Mouse (Mus musculus) forebrain, embryonic 16.5 days (tissue): Measurements from ENCODE around the gene Fto. TPM values are rescaled to one million over a fixed set of nuclear protein-coding genes. Genes with fewer than 3 reads are reported as not detected.

Experiments used
- ATAC-seq: fragments of 200-750 bp; cut with Nextera tagmentation; 2 replicates; pipeline ENCODE4 v1.8.0; 2017; ENCODE audit warnings: mild to moderate bottlenecking, moderate library complexity
- H3K27ac ChIP-seq: fragments of 300-500 bp; sonication (generic); 2 replicates; pipeline ENCODE4 v1.5.1; 2014; ENCODE audit warnings: low read length, control low read depth
- H3K27me3 ChIP-seq: fragments of 300-500 bp; sonication (generic); replicated peaks from 2 replicates; pipeline ENCODE4 v1.6.1; 2014; ENCODE audit warnings: low read length; ENCODE audit not compliant: control insufficient read depth, insufficient read depth
- H3K36me3 ChIP-seq: fragments of 300-500 bp; sonication (generic); 2 replicates; pipeline ENCODE4 v1.6.1; 2014; ENCODE audit not compliant: control insufficient read depth, insufficient read depth
- H3K4me1 ChIP-seq: fragments of 300-500 bp; sonication (generic); replicated peaks from 2 replicates; pipeline ENCODE4 v1.6.1; 2014; ENCODE audit warnings: low read length; ENCODE audit not compliant: control insufficient read depth, insufficient read depth
- H3K4me2 ChIP-seq: fragments of 300-500 bp; sonication (generic); 2 replicates; pipeline ENCODE4 v1.6.1; 2014; ENCODE audit warnings: mild to moderate bottlenecking, low read length, control low read depth
- H3K4me3 ChIP-seq: fragments of 300-500 bp; sonication (generic); replicated peaks from 2 replicates; pipeline ENCODE4 v1.5.1; 2014; ENCODE audit warnings: mild to moderate bottlenecking, low read length, control low read depth
- H3K9ac ChIP-seq: fragments of 300-500 bp; sonication (generic); replicated peaks from 2 replicates; pipeline ENCODE4 v1.6.1; 2014; ENCODE audit warnings: low read depth, low read length, control low read depth
- H3K9me3 ChIP-seq: fragments of 300-500 bp; sonication (generic); 2 replicates; pipeline ENCODE4 v1.6.1; 2016; ENCODE audit warnings: low read length; ENCODE audit not compliant: control insufficient read depth
- WGBS: fragments of 180-500 bp; shearing (Covaris S2); extraction: QIAGEN DNeasy Blood & Tissue Kit; methylation state at CpG from one replicate; pipeline ENCODE4 v1.1.7; 2014; 5-methylcytosine and 5-hydroxymethylcytosine counted together
- polyA plus RNA-seq: library from polyadenylated mRNA; unstranded; fragments of >200 nt; fragmentation: Nextera tagmentation; extraction: Ambion mirVana; gene quantifications from 2 replicates; pipeline ENCODE4 v1.2.1, GENCODE M21; 2015

Gene Fto
- polyA plus RNA-seq, 1 experiment from 2014 or later = 132 TPM

DNA sequence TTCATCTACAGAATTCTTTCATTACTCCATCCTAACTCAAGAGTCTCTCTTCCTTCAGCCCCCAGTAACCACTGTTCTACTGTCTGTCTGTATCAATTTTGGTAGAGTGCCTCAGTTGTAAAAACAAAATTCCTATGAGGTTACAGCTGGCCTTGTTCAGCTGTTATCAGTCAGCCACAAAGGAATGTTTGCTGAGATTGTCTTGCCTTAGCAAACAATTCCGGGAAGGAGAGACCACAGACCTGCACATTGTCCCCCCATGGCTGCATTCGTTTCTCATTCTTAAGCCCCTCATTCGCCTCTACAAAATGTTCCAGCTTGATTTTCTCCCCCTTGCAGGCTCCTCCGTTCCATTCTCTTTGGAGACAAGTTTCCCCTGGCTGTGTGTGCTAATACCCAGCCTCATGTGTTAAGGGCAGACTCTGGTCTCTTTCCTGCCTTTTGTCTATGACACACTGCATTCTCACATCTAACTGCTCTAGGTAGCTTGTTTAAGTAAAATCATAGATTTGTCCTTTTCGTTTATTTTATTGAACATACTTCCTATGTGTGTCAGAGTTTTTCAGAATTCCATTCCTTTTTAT lies 111.3 kb downstream of the Fto start:
- Histone ChIP-seq H3K27ac (no peak overlapping the region), H3K4me2 (no peak overlapping the region), H3K36me3 (no peaks in the 10 kb centered on the region), H3K4me1 (no peaks in the 10 kb centered on the region), H3K9ac (no peak overlapping the region), H3K4me3 (no peak overlapping the region), H3K27me3 (no peaks in the 10 kb centered on the region), H3K9me3 (no peaks in the 10 kb centered on the region)
- 89% methylated on average over 5 of the region's 5 CpGs for WGBS
- no peak for ATAC-seq

DNA sequence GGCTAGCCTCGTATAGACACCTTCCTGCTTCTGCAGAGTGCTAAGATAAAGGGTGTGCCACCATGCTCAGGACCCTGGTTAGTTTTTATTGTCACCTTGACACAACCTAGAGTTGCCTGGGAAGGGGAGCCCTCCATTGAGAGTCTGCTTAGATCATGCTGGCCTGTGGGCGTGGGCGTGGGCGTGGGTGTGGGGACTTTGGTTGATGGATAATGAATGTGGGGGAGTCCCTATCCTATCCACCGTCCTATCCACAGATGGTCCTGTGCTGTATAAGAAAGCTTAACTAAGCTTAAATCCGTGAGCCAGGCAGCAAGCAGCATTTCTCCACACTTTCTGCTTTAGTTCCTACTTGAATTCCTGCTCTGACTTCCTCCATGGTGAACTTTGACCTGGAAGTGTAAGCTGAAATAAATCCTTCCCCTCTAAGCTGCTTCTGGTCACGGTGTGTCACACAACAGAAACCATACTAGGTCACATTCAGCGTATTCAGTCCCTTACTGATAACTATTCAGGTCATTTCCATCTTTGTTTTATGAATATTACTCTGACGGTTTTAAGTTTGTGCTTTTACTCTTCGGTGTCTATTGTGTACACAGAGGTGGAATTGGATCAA lies 112.0 kb downstream of the Fto start:
- H3K4me2 ChIP-seq = no peak overlapping the region
- WGBS = 91% methylated on average over 10 of the region's 10 CpGs
- no peaks in the 10 kb centered on the region for H3K4me1 ChIP-seq
- no peak overlapping the region for H3K27ac ChIP-seq
- no peak overlapping the region for H3K4me3 ChIP-seq
- ATAC-seq = no peak
- no peaks in the 10 kb centered on the region for H3K36me3 ChIP-seq
- H3K9me3 ChIP-seq = no peaks in the 10 kb centered on the region
- H3K9ac ChIP-seq = no peak overlapping the region
- no peaks in the 10 kb centered on the region for H3K27me3 ChIP-seq

DNA sequence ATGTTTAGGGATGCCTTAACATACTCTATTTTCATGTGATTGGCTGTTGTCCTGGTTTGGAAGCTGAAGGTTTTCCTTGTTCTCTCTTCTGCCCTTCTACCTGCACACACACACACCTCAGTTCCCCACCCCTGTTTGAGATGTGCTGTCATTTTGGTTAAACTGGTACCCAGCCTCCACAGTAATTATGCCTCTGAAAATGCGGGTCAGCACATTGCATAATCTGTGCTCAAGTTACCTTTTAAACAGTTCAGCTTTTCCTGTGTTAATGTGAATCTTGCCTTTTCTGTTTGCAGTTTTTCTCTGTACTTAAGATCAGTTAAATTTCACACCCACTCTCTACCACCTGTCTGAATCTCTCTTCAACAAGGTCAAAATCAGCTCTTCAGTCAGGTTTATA lies 113.2 kb downstream of the Fto start:
- Histone ChIP-seq H3K4me1 (no peaks in the 10 kb centered on the region), H3K4me2 (no peak overlapping the region), H3K9me3 (no peaks in the 10 kb centered on the region), H3K9ac (no peak overlapping the region), H3K4me3 (no peak overlapping the region), H3K27me3 (no peaks in the 10 kb centered on the region), H3K36me3 (no peaks in the 10 kb centered on the region), H3K27ac (no peak overlapping the region)
- ATAC-seq = no peak
- WGBS = 74% methylated on average over 1 of the region's 1 CpGs

DNA sequence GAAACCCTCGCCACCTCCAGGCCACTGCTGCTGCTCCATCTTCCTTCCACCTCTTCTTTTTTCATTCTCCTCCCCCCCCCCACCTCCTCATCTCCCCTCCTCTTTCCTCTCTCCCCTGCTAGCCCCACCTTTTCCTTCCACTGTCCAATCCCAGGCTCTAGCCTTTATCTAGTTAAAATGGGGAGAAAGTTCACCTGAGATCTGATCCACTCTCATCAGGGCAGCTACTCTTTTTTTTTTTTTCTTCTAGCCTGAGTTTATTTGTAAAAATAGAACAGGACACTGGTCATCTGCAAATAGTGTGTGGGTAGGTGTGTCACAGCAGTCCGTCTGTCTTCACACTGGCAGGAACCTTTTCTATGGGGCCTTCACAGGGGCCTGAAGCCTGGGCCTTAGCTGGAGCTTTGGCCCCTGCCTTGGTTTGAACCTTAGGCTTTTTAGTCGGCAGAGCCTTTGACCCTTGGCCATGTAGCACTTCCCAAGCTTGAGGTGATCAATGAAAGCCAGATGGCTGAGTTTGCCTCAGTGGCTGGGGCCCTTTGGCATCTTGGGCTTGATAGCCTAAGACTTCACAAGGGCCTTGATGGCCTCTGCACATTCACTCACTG lies 117.1 kb downstream of the Fto start:
- H3K36me3 ChIP-seq = no peaks in the 10 kb centered on the region
- no peaks in the 10 kb centered on the region for H3K4me1 ChIP-seq
- no peak for ATAC-seq
- H3K9ac ChIP-seq = no peak overlapping the region
- H3K27me3 ChIP-seq = no peaks in the 10 kb centered on the region
- no peak overlapping the region for H3K27ac ChIP-seq
- WGBS = 100% methylated on average over 3 of the region's 3 CpGs
- no peak overlapping the region for H3K4me3 ChIP-seq
- H3K9me3 ChIP-seq = peaks cover 2% of the 10 kb centered on the region; the same call in 1 of the 2 replicates
- H3K4me2 ChIP-seq = no peak overlapping the region

DNA sequence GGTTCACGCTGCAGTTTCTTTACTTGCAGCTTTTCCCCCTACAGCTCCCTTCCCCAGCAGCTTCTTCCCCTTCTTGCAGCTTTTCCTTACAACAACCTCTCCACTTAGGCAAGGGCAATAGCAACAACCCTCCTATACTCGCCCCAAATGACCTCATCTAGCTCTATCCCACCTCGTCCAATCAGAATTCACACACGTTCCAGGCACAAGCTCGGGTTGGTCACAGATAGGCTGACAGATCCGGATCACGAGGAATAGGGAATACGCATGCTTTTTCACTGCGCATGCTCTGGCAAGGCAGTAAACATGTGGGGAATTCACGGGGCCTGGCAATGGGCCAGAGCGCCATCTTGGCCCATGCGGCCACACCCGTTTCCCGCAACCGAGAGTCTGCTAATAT lies 122.7 kb downstream of the Fto start:
- no peaks in the 10 kb centered on the region for H3K27me3 ChIP-seq
- ATAC-seq = no peak
- WGBS = 97% methylated on average over 15 of the region's 15 CpGs
- no peaks in the 10 kb centered on the region for H3K4me1 ChIP-seq
- no peak overlapping the region for H3K9ac ChIP-seq
- H3K27ac ChIP-seq = no peak overlapping the region
- no peak overlapping the region for H3K4me2 ChIP-seq
- no peaks in the 10 kb centered on the region for H3K36me3 ChIP-seq
- peaks cover 2% of the 10 kb centered on the region; the same call in 1 of the 2 replicates for H3K9me3 ChIP-seq
- no peak overlapping the region for H3K4me3 ChIP-seq

DNA sequence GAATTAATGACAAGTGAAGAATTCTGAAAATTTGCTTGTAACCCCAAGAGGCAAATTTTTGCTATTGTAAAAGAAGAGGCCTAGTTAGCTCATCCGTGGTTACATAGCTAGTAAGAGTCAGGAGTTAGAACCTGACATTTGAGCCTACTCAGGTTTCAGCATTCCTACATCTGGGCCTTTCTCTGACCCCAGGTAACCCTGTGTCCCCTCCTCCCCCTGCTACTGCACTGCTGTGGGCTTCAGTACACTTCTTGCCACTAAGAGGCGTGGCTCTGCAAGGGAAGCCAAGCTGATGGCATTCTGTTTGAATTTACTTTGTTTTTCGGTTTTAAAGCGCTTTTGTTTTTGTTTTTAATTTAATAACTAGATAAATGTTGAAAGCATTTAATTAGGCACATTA lies 130.6 kb downstream of the Fto start:
- no peak overlapping the region for H3K4me3 ChIP-seq
- no peak overlapping the region for H3K9ac ChIP-seq
- no peaks in the 10 kb centered on the region for H3K27me3 ChIP-seq
- no peak overlapping the region for H3K27ac ChIP-seq
- no peaks in the 10 kb centered on the region for H3K9me3 ChIP-seq
- no peaks in the 10 kb centered on the region for H3K36me3 ChIP-seq
- H3K4me1 ChIP-seq = no peaks in the 10 kb centered on the region
- H3K4me2 ChIP-seq = no peak overlapping the region
- no peak for ATAC-seq
- 79% methylated on average over 4 of the region's 4 CpGs for WGBS

DNA sequence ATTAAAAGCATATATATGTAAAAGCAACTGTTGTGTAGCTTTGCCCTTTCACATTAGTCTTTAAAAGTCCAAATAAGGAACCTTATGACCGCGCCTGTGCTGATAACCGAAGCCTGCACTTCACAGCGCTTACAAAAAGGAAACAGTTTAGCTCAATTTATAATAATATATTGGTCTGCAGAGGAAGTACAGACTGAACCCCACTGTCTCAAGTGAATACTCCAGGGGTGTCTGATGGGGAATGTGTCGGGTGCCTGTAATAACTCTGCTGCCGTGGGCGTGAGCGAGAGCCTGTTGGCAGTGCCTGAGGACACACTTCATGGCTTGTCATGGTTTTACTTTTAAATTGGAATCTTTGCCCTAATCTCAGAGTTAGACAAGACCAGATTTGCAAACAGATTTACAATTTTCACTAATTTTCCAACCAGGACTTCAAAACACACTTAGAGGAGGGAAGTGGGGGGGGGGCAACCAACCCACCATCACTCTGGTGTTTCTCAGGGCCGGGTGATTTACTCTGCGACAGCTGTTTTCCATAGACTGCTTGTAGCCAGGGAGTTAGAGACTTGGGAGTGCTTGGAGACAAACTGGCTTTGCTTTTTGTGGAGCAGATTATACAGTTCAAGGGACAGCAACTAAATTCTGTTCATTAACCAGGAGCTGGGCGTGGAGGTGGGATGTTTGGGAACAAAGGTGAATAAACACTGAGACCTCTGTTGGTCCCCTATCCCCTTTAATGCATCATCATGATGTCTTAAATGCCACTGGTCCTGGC lies 131.5 kb downstream of the Fto start:
- 78% methylated on average over 11 of the region's 11 CpGs for WGBS
- no peak overlapping the region for H3K27ac ChIP-seq

DNA sequence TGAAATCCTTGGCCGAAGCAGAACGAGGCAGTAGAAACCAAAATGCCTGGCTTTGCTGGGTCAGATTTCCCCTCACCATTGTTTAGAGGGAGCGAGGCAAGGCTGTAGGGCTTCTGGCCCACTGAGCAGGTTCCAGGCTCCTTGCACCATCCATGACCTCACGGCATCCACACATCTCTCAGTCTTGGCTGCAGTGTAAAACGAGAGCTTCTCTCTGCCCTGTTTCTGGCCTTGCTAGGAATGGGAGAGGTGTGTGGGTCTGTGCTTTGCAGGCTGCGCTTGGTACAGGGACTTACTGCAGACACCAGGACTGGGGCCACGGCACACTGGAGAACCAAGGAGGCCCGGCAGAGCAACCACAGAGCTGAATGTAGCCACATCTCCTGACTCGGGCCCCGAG lies 132.2 kb downstream of the Fto start:
- 84% methylated on average over 10 of the region's 10 CpGs for WGBS
- H3K27ac ChIP-seq = no peak overlapping the region
- H3K36me3 ChIP-seq = no peaks in the 10 kb centered on the region
- no peak overlapping the region for H3K4me3 ChIP-seq
- no peak overlapping the region for H3K4me2 ChIP-seq
- no peak for ATAC-seq
- H3K4me1 ChIP-seq = no peaks in the 10 kb centered on the region
- H3K9ac ChIP-seq = no peak overlapping the region
- no peaks in the 10 kb centered on the region for H3K27me3 ChIP-seq
- no peaks in the 10 kb centered on the region for H3K9me3 ChIP-seq

More for the DNA sequence above, 131.5 kb downstream of the Fto start:
- no peak for ATAC-seq
- Histone ChIP-seq H3K4me2 (no peak overlapping the region), H3K27me3 (no peaks in the 10 kb centered on the region), H3K36me3 (no peaks in the 10 kb centered on the region), H3K9ac (no peak overlapping the region), H3K4me3 (no peak overlapping the region), H3K4me1 (no peaks in the 10 kb centered on the region), H3K9me3 (no peaks in the 10 kb centered on the region)

DNA sequence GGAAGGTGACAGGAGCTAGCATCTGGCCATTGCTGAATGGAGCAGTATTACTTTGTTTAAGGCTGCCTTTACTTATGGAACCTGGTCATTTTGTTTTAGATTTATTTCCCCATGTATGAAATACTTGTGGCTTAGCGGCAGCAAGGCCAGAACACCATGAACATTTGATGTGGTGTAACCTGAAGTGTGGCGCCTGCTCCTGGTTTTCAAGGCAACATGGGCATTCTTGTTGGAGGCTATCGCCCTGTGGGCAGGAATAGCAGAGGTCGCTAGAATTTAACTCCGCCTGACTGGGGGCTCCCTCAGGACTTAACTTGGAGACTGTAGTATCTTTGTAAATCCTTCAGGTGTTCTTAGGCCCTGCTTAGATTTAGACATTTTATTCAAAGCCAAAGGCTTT lies 132.7 kb downstream of the Fto start:
- no peak for ATAC-seq
- H3K9ac ChIP-seq = no peak overlapping the region
- H3K27me3 ChIP-seq = no peaks in the 10 kb centered on the region
- no peaks in the 10 kb centered on the region for H3K9me3 ChIP-seq
- H3K4me2 ChIP-seq = no peak overlapping the region
- no peak overlapping the region for H3K27ac ChIP-seq
- H3K36me3 ChIP-seq = no peaks in the 10 kb centered on the region
- no peak overlapping the region for H3K4me3 ChIP-seq
- H3K4me1 ChIP-seq = no peaks in the 10 kb centered on the region
- WGBS = 91% methylated on average over 5 of the region's 5 CpGs
